Mouse (Mus musculus): ENCODE data around the gene Gm4869. TPM values are rescaled to one million over a fixed set of nuclear protein-coding genes. Genes with fewer than 3 reads are reported as not detected.

Gm4869 gene
- polyA plus RNA-seq, 1 experiment from 2014 or later, result not detected

DNA sequence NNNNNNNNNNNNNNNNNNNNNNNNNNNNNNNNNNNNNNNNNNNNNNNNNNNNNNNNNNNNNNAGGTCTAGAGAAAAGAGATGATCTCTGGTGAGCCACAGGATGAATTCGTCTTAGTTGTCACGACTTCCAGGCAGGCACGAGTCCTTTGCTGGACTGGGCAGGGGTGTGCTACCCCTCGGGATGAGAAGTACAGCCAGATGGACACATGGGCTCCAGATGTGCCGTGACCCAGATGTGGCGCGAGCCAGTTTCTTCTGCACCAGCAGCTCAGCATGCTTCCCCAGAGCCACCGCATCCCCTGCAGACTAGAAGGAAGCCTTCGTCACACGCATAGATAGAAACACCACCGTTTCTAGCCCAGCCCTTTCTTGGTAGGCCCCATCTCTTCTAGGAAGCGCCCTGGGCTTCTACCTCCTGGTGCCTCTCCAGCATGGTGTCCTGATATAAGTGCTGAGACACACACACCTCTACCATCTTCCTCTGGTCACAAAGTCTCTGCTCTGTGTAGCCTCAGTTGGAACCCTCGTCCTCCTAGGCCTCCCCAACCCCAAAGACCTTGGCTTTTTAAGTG lies 92.8 kb downstream of the Gm4869 start:
- Histone ChIP-seq H3K36me3 (ENCODE audit: control insufficient read depth, insufficient read depth, low read length) (no peaks in the 10 kb centered on the region), H3K4me1 (ENCODE audit: control insufficient read depth, insufficient read depth, low read length) (no peaks in the 10 kb centered on the region), H3K9me3 (ENCODE audit: control insufficient read depth, low read length) (no peaks in the 10 kb centered on the region), H3K4me3 (ENCODE audit: low read depth, low read length) (no peak overlapping the region), H3K27ac (ENCODE audit: low read depth, low read length) (no peak overlapping the region), H3K4me2 (no peak overlapping the region), H3K9ac (ENCODE audit: low read length) (no peak overlapping the region), H3K27me3 (ENCODE audit: control insufficient read depth, insufficient read depth, low read length) (no peaks in the 10 kb centered on the region)
- DNase-seq (ENCODE audit: low spot score, missing footprints) (peak; percentile 84), ATAC-seq (ENCODE audit: low FRiP score) (no peak)
- 80% methylated on average over 13 of the region's 13 CpGs for WGBS

DNA sequence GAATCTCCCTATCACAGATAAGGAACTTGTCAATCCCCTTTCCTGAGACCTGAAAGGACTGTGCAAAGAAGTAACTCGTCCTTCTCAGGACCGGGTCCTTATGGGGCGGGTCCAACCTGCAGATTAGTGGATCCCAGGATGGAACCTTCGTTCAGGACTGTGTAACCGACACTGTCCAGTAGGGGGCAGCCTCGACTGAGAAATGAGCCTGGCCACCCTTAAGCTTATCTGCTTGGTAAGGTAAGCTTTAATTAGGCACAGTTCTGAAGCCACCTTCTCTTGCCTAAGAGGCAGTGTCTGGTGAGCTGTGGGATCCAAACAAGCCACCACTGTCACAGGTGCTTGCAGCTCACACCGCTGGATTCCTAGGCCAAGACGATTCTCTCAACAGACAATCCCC lies 94.7 kb downstream of the Gm4869 start:
- no peaks in the 10 kb centered on the region for H3K27me3 ChIP-seq (ENCODE audit: control insufficient read depth, insufficient read depth, low read length)
- H3K4me3 ChIP-seq (ENCODE audit: low read depth, low read length), result no peak overlapping the region
- H3K9me3 ChIP-seq (ENCODE audit: control insufficient read depth, low read length), result no peaks in the 10 kb centered on the region
- no peaks in the 10 kb centered on the region for H3K36me3 ChIP-seq (ENCODE audit: control insufficient read depth, insufficient read depth, low read length)
- no peak overlapping the region for H3K9ac ChIP-seq (ENCODE audit: low read length)
- H3K4me2 ChIP-seq, result no peak overlapping the region
- DNase-seq (ENCODE audit: low spot score, missing footprints) (peak; percentile 99), ATAC-seq (ENCODE audit: low FRiP score) (peak; percentile 51; the same call in 1 of the 2 replicates)
- 14% methylated on average over 8 of the region's 8 CpGs for WGBS
- H3K27ac ChIP-seq (ENCODE audit: low read depth, low read length), result no peak overlapping the region
- no peaks in the 10 kb centered on the region for H3K4me1 ChIP-seq (ENCODE audit: control insufficient read depth, insufficient read depth, low read length)

- Histone ChIP-seq H3K4me3 (ENCODE audit: low read depth, low read length) (no peak overlapping the region), H3K9me3 (ENCODE audit: control insufficient read depth, low read length) (no peaks in the 10 kb centered on the region), H3K4me1 (ENCODE audit: control insufficient read depth, insufficient read depth, low read length) (no peaks in the 10 kb centered on the region), H3K36me3 (ENCODE audit: control insufficient read depth, insufficient read depth, low read length) (no peaks in the 10 kb centered on the region), H3K4me2 (no peak overlapping the region), H3K9ac (ENCODE audit: low read length) (no peak overlapping the region), H3K27ac (ENCODE audit: low read depth, low read length) (no peak overlapping the region), H3K27me3 (ENCODE audit: control insufficient read depth, insufficient read depth, low read length) (no peaks in the 10 kb centered on the region)
- ATAC-seq (ENCODE audit: low FRiP score) (no peak), DNase-seq (ENCODE audit: low spot score, missing footprints) (peak; percentile 62)
- WGBS, result 78% methylated on average over 9 of the region's 9 CpGs
Measured at GRCm38 (mm10) chr5:140542811-140543575, 97.5 kb downstream of the Gm4869 start.

Small RNA genes within 50 kb of the gene (microRNA-seq; reads per million reads assigned to microRNA genes)
- gene Mir7038, result 1.3 reads per million

Other genes starting within 250 kb of the Gm4869 start
- 37.5 and 44.2 TPM in 2 replicates for gene Mad1l1, start 124.1 kb upstream of the Gm4869 start, polyA plus RNA-seq (2014; fragmentation: Nextera tagmentation; extraction: Ambion mirVana)
- 41.2 and 48.5 TPM in 2 replicates for gene Nudt1, start 124.0 kb upstream of the Gm4869 start, polyA plus RNA-seq (2014; fragmentation: Nextera tagmentation; extraction: Ambion mirVana)
- 21.4 and 22.4 TPM in 2 replicates for gene Mrm2, start 113.7 kb upstream of the Gm4869 start, polyA plus RNA-seq (2014; fragmentation: Nextera tagmentation; extraction: Ambion mirVana)
- 7.4 and 9.9 TPM in 2 replicates for gene Snx8, start 56.4 kb upstream of the Gm4869 start, polyA plus RNA-seq (2014; fragmentation: Nextera tagmentation; extraction: Ambion mirVana)
- 163 and 166 TPM in 2 replicates for gene Eif3b, start 26.3 kb upstream of the Gm4869 start, polyA plus RNA-seq (2014; fragmentation: Nextera tagmentation; extraction: Ambion mirVana)
- 7.9 and 9.1 TPM in 2 replicates for gene Chst12, start 59.9 kb downstream of the Gm4869 start, polyA plus RNA-seq (2014; fragmentation: Nextera tagmentation; extraction: Ambion mirVana)
- 0.39 TPM in 1 of 2 replicates, not detected in the other for gene Grifin, start 119.4 kb downstream of the Gm4869 start, polyA plus RNA-seq (2014; fragmentation: Nextera tagmentation; extraction: Ambion mirVana)
- 38.3 and 40.5 TPM in 2 replicates for gene Lfng, start 161.7 kb downstream of the Gm4869 start, polyA plus RNA-seq (2014; fragmentation: Nextera tagmentation; extraction: Ambion mirVana)
- gene Ttyh3, start 203.4 kb downstream of the Gm4869 start, polyA plus RNA-seq (2014; fragmentation: Nextera tagmentation; extraction: Ambion mirVana), result 42.9 and 46.4 TPM in 2 replicates